Mouse (Mus musculus): ENCODE measurements around the gene Nrl. TPM values are rescaled to one million over a fixed set of nuclear protein-coding genes. Genes with fewer than 3 reads are reported as not detected.
A peak's percentile ranks its signal among the peaks of the same experiment; 100 is the strongest.

The Nrl gene
- polyA plus RNA-seq, 1 experiment from 2014 or later = not detected

DNA sequence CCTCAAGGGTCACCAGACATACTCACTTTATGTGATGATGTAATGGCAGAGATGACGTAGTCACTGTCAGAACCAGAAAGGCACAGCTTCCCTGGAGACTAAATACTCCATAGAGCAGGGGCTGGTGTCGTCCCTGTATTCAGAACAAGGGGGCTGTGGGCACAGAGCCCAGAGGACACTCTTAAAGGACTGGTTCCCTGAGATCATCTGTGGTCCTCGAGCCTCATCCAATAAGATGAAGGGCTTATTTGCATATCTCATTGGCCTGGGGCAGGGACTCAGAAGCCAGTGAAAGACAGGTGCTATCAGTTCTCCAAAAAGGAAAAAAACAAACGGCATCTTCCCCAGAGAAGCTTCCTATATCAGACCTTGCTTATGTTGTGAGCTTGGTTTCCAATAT is 719 bp downstream of the Nrl start:
- 62% methylated on average over 4 of the region's 4 CpGs for WGBS
- Histone ChIP-seq H3K9me3 (no peaks in the 10 kb centered on the region), H3K4me1 (peaks cover 5% of the 10 kb centered on the region; the same call in 1 of the 2 replicates), H3K4me2 (replicated peaks) (no peak overlapping the region), H3K27me3 (peaks cover 41% of the 10 kb centered on the region), H3K9ac (no peak overlapping the region), H3K4me3 (no peak overlapping the region), H3K27ac (no peak overlapping the region), H3K36me3 (no peaks in the 10 kb centered on the region)
- ATAC-seq (ENCODE audit: insufficient number of reproducible peaks, insufficient read depth, low FRiP score, low TSS enrichment) = no peak

DNA sequence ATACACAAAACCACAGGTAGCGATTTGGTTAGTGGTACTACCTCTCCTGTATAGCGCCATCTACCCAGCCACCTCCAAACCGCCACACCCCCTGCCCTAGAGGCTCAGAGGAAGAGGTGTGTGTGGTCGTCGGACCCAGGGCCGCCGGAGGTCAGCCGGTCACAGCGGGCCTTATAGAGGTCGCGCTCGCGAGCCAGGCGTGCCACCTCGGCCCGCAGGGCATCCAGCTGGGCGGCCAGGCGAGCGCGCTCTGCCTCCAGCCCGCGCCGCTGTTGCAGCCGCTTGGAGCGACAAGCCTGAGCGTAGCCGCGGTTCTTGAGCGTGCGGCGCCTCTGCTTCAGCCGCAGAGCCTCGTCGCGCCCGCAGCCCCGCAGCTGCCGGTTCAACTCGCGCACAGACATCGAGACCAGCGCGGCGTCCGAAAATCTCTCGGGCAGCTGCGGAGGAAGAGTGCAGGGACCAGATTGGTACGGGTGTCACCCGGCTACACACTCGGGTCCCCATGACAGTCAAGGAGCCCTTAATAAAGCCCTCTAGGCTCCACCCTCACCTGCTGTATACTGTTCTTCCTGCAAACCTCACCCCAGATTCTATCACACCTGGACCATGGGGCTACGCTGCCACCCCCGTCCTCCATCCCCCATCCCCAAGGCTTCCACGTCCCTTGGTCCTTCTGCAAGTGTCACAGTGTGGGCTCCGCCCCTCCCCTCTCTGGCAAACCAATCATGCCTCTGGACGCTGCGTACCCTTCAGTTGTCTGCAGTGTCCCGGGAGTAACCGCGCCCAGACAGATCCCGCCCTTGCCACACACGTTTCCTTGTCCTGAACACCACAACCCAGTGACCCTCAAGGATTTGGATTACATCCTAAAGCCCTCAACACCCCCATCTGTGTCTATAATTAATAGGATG is 4.1 kb downstream of the Nrl start:
- Histone ChIP-seq H3K27me3 (peaks cover 46% of the 10 kb centered on the region), H3K9me3 (no peaks in the 10 kb centered on the region), H3K27ac (no peak overlapping the region), H3K36me3 (no peaks in the 10 kb centered on the region), H3K4me1 (peaks cover 5% of the 10 kb centered on the region; the same call in 1 of the 2 replicates), H3K9ac (peak overlapping the region; percentile 53), H3K4me2 (replicated peaks) (peak overlapping the region; percentile 93), H3K4me3 (peak overlapping the region; percentile 44)
- under 1% methylated on average over 61 of the region's 61 CpGs for WGBS
- no peak for ATAC-seq (ENCODE audit: insufficient number of reproducible peaks, insufficient read depth, low FRiP score, low TSS enrichment)

DNA sequence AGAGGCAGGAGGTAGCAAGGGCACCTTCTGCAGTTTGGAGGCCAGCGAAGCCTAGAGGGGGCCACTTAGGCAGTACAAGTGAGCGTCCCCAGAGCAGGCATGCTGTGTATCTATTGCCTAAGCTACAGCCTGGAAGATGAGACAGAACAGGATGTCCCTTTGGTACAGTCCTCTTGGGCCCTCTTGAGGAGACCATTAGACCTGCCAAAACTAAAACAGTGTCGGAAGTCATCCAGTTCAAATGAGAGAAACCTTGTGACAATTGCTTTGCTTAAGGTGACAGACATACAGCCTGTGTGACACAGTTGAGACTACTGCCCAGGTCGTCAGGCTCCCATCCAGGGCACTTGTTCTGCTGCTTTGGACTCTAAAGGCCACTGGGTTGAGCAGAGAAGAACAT is 5.2 kb downstream of the Nrl start:
- WGBS = 58% methylated on average over 4 of the region's 4 CpGs
- no peak for ATAC-seq (ENCODE audit: insufficient number of reproducible peaks, insufficient read depth, low FRiP score, low TSS enrichment)
- Histone ChIP-seq H3K9me3 (no peaks in the 10 kb centered on the region), H3K27me3 (peaks cover 46% of the 10 kb centered on the region), H3K27ac (no peak overlapping the region), H3K36me3 (no peaks in the 10 kb centered on the region), H3K9ac (no peak overlapping the region), H3K4me2 (replicated peaks) (no peak overlapping the region), H3K4me1 (peaks cover 5% of the 10 kb centered on the region; the same call in 1 of the 2 replicates), H3K4me3 (no peak overlapping the region)

DNA sequence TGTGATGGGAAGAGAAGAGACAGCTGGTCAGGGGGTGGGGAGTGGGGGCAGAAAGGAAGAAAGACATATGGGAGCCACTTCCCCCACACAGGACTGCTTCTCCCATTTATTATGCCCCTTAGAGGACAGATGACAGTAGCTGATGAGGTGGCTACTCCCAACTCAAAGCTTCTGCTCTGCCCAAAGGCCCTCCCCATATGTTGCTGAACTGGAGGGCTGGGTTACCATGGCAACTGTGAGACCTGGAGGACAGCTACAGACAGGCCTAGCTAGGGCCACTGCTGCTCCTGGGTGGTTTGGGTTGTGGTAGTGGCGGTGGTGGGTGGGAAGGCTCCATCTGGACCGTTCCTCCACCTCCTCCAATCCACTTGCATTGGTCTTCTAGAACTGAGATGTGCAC is 5.9 kb downstream of the Nrl start:
- no peak for ATAC-seq (ENCODE audit: insufficient number of reproducible peaks, insufficient read depth, low FRiP score, low TSS enrichment)
- H3K27ac ChIP-seq = no peak overlapping the region
- no peaks in the 10 kb centered on the region for H3K9me3 ChIP-seq
- 50% methylated on average over 2 of the region's 2 CpGs for WGBS
- H3K36me3 ChIP-seq = no peaks in the 10 kb centered on the region
- H3K4me1 ChIP-seq = peaks cover 5% of the 10 kb centered on the region; the same call in 1 of the 2 replicates
- H3K4me2 ChIP-seq (replicated peaks) = no peak overlapping the region
- H3K27me3 ChIP-seq = peaks cover 46% of the 10 kb centered on the region
- H3K9ac ChIP-seq = no peak overlapping the region
- H3K4me3 ChIP-seq = no peak overlapping the region

DNA sequence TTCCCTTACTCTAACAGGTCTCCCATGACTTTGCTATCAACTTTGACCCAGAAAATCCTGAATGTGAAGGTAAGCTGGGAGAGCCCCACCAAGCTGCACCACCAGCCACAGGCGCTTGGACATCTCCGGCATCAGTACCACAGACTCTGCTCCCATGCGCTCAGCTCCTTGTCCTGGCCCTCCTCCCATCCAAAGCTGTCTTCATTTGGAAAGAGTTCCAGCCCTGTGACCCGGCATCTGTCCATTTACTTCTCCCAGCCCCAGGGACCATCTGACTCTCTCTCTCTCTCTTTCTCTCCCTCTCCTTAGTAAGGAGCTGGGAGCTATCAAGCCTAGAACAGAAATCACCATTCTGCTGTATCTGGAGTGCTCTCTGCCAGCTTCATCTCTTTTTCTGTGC is 8.9 kb downstream of the Nrl start:
- no peak for ATAC-seq (ENCODE audit: insufficient number of reproducible peaks, insufficient read depth, low FRiP score, low TSS enrichment)
- H3K9me3 ChIP-seq = no peaks in the 10 kb centered on the region
- H3K27ac ChIP-seq = no peak overlapping the region
- no peak overlapping the region for H3K4me3 ChIP-seq
- H3K27me3 ChIP-seq = peaks cover 35% of the 10 kb centered on the region
- peaks cover 1% of the 10 kb centered on the region; the same call in 1 of the 2 replicates for H3K4me1 ChIP-seq
- no peak overlapping the region for H3K4me2 ChIP-seq (replicated peaks)
- WGBS = 80% methylated on average over 4 of the region's 4 CpGs
- H3K9ac ChIP-seq = no peak overlapping the region
- no peaks in the 10 kb centered on the region for H3K36me3 ChIP-seq

DNA sequence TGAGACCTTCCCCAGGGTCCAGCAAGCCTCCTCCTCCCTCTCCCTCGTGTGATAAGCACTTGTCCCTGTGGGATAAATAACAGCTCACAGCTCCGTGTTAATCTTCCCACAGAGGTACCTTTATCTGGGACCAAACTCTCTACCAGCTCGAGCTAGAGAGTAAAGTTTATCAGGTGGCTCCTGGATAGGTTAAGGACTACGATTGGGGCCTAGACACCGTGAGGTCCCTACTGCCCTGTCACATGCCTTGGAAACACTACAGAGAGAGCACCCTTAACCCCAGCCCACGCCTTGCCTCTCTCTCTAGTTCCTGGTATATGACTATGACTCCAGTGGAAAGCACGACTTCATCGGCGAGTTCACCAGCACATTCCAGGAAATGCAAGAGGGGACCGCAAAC is 10.9 kb downstream of the Nrl start:
- H3K4me2 ChIP-seq (replicated peaks) = no peak overlapping the region
- no peak overlapping the region for H3K9ac ChIP-seq
- ATAC-seq (ENCODE audit: insufficient number of reproducible peaks, insufficient read depth, low FRiP score, low TSS enrichment) = no peak
- no peaks in the 10 kb centered on the region for H3K36me3 ChIP-seq
- WGBS = 64% methylated on average over 10 of the region's 10 CpGs
- no peak overlapping the region for H3K27ac ChIP-seq
- H3K4me3 ChIP-seq = no peak overlapping the region
- peaks cover 4% of the 10 kb centered on the region; the same call in 1 of the 2 replicates for H3K4me1 ChIP-seq
- H3K9me3 ChIP-seq = no peaks in the 10 kb centered on the region
- H3K27me3 ChIP-seq = peaks cover 23% of the 10 kb centered on the region

DNA sequence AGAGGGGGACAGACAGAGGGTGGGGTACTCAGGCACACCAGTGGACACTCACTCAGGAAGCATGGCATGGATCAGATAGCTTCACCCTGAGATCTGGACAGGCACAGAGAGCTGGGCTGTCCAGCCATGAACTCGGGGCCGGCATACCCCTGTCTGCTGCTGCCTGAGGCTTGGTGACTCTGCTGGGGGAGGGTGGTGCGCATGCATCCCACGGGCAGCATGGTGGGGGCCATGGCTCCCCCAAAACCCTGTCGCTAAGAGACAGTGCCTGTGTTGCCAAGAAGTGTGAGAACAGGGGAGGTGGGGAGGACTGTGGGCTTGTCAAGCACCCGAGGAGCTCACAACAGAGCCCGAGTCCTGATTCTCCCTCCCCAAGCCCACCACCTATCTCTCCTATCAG is 13.7 kb downstream of the Nrl start:
- ATAC-seq (ENCODE audit: insufficient number of reproducible peaks, insufficient read depth, low FRiP score, low TSS enrichment) = 0 out of 2 replicates have a peak, but pooled peaks have one; percentile 38
- no peak overlapping the region for H3K9ac ChIP-seq
- no peak overlapping the region for H3K4me3 ChIP-seq
- peaks cover 4% of the 10 kb centered on the region; the same call in 1 of the 2 replicates for H3K4me1 ChIP-seq
- 60% methylated on average over 7 of the region's 7 CpGs for WGBS
- H3K36me3 ChIP-seq = no peaks in the 10 kb centered on the region
- peaks cover 20% of the 10 kb centered on the region for H3K27me3 ChIP-seq
- no peak overlapping the region for H3K27ac ChIP-seq
- H3K9me3 ChIP-seq = no peaks in the 10 kb centered on the region
- no peak overlapping the region for H3K4me2 ChIP-seq (replicated peaks)

DNA sequence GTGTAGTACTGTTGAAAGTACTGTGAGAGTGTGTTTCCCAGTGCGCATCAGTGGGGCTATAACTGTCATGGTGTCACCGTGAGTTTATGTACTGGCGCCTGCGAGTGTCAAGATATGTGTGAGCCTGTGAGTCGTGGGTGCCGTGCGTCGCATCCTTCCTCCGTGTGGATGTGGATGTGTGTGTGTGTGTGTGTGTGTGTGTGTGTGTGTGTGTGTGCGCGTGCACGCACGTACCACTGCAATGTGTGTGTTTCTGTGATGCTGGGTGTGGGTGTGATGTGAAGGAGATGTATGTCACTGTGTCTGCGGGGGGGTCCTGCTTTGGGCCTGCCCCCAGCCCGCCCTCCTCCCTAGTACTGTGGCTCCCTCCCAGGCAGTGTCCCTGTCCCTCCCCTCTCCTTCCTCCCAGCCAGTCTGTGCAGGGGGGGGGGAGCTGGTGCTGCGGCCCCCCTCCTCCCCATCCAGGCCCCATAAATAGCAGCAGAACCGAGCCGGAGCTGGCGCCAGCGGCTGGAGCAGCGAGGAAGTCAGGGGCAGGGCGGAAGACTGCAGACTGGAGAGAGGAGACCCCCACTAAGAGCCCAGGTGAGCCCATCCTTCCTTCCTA is 14.6 kb downstream of the Nrl start, which contains the start of gene Cpne6:
Cpne6 (plus strand) TSS at position 321 of the 607 bp plus-strand sequence.
- Histone ChIP-seq H3K4me2 (replicated peaks) (no peak within 1 kb of the TSS), H3K36me3 (no peaks in the 10 kb centered on the region), H3K9me3 (no peaks in the 10 kb centered on the region), H3K27ac (no peak within 1 kb of the TSS), H3K4me3 (no peak within 1 kb of the TSS), H3K9ac (no peak within 1 kb of the TSS), H3K4me1 (peaks cover 4% of the 10 kb centered on the region; the same call in 1 of the 2 replicates), H3K27me3 (peaks cover 20% of the 10 kb centered on the region)
- 70% methylated on average over 22 of the region's 22 CpGs for WGBS
- ATAC-seq (ENCODE audit: insufficient number of reproducible peaks, insufficient read depth, low FRiP score, low TSS enrichment) = no peak; the same call in 1 of the 2 replicates

DNA sequence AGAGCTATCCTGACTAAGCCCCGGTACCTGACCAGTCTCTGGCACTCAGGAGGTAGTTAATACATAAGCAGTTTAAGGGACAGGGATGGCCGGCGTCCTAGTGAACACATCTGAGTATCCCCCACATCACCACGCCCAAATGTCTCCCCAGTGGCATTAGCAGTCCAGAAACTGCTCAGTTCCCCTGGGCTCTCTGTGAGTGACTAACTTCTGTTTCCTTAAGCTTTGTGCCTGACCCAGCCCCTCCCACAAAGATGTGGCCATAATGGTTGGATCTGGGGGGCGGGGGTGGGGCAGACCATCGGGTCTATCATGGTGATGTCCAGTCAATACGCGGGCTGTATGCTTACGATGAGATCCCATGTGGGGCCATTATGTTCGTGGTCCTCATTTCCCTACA is 15.2 kb downstream of the Nrl start:
- 86% methylated on average over 10 of the region's 10 CpGs for WGBS
- Histone ChIP-seq H3K27ac (no peak overlapping the region), H3K4me2 (replicated peaks) (no peak overlapping the region), H3K4me3 (no peak overlapping the region), H3K36me3 (no peaks in the 10 kb centered on the region), H3K27me3 (peaks cover 20% of the 10 kb centered on the region), H3K4me1 (peaks cover 4% of the 10 kb centered on the region; the same call in 1 of the 2 replicates), H3K9me3 (no peaks in the 10 kb centered on the region), H3K9ac (no peak overlapping the region)
- ATAC-seq (ENCODE audit: insufficient number of reproducible peaks, insufficient read depth, low FRiP score, low TSS enrichment) = no peak

DNA sequence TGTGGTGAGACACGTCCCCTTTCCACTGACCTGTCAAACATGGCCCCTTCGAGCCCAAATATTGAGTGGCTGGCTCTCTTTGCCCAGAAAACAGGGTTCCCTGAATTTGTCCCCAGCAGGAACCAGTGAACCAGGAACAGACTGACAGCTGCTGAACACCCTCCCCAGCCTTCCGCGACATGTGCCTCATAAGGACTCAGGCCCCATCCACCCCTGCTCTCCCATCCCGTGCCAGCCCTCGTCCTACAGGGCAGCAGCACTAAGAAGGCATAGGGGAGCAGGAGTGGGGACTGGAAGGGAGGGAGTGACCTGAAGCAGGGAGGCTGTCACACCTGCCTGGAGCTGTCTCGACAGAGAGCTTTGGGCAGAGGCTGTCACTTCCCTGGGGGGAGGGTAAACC is 17.0 kb downstream of the Nrl start:
- Histone ChIP-seq H3K36me3 (no peaks in the 10 kb centered on the region), H3K4me3 (no peak overlapping the region), H3K9ac (no peak overlapping the region), H3K9me3 (no peaks in the 10 kb centered on the region), H3K4me2 (replicated peaks) (no peak overlapping the region), H3K27ac (no peak overlapping the region), H3K27me3 (peaks cover 20% of the 10 kb centered on the region), H3K4me1 (peaks cover 4% of the 10 kb centered on the region; the same call in 1 of the 2 replicates)
- no peak for ATAC-seq (ENCODE audit: insufficient number of reproducible peaks, insufficient read depth, low FRiP score, low TSS enrichment)
- 50% methylated on average over 7 of the region's 7 CpGs for WGBS

DNA sequence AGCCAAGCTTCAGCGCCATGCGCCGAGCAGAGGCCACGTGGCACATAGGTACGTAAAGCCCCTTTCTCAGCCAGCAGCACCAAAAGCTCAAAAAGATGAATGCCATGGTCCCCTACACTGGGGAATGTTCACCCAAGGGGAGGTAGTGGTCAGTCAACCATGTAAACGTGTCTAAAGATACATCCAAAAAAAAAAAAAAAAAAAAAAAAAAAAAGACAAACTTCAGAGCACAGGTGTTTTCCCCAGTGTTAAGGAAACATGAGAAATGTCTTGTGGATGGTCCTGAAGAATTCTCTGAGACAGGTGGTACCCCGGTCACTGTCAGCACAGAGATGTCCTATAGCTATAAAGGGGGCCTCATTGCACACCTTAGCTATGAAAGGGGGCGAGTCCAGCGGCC is 19.2 kb downstream of the Nrl start:
- no peak for ATAC-seq (ENCODE audit: insufficient number of reproducible peaks, insufficient read depth, low FRiP score, low TSS enrichment)
- WGBS = 86% methylated on average over 9 of the region's 9 CpGs
- H3K9ac ChIP-seq = no peak overlapping the region

More for the DNA sequence above, 19.2 kb downstream of the Nrl start:
- Histone ChIP-seq H3K4me3 (no peak overlapping the region), H3K27me3 (peaks cover 6% of the 10 kb centered on the region; the same call in 1 of the 2 replicates), H3K9me3 (no peaks in the 10 kb centered on the region), H3K4me2 (replicated peaks) (no peak overlapping the region), H3K36me3 (peaks cover 6% of the 10 kb centered on the region; the same call in 1 of the 2 replicates), H3K27ac (no peak overlapping the region), H3K4me1 (peaks cover 4% of the 10 kb centered on the region; the same call in 1 of the 2 replicates)
